Mouse (Mus musculus) hindbrain, embryonic 11.5 days (tissue): ENCODE measurements at regions not wholly inside any gene's neighbourhood (a gene's known extent, or its start where the extent isn't known, plus 50 kb on each side); places are given as distances from the start of the nearest gene placed in this dataset.
"Not testable (repeated sequence)": the region's sequence is repeated elsewhere in the genome, so short reads cannot be mapped to it uniquely, and the experiment has no call there.

Source experiments
- ATAC-seq: fragments of 200-750 bp; cut with Nextera tagmentation; 2 replicates; pipeline ENCODE4 v1.8.0; 2017; ENCODE audit warnings: mild to moderate bottlenecking, moderate TSS enrichment, moderate library complexity; ENCODE audit not compliant: low FRiP score
- DNase-seq: peaks from one replicate; pipeline ENCODE4 v3.0.0-alpha.2; 2015; ENCODE audit warnings: low spot score
- H3K27ac ChIP-seq: fragments of 300-500 bp; sonication (generic); 2 replicates; pipeline ENCODE4 v1.5.1; 2014; ENCODE audit warnings: mild to moderate bottlenecking, low read depth, low read length
- H3K27me3 ChIP-seq: fragments of 300-500 bp; sonication (generic); 2 replicates; pipeline ENCODE4 v1.6.1; 2014; ENCODE audit warnings: mild to moderate bottlenecking, low read length, moderate library complexity, mixed read lengths; ENCODE audit not compliant: control insufficient read depth, insufficient read depth
- H3K36me3 ChIP-seq: fragments of 300-500 bp; sonication (generic); 2 replicates; pipeline ENCODE4 v1.6.1; 2014; ENCODE audit warnings: mild to moderate bottlenecking, low read length, moderate library complexity, mixed read lengths; ENCODE audit not compliant: control insufficient read depth, insufficient read depth
- H3K4me1 ChIP-seq: fragments of 300-500 bp; sonication (generic); replicated peaks from 2 replicates; pipeline ENCODE4 v1.6.1; 2014; ENCODE audit warnings: low read length, mixed read lengths; ENCODE audit not compliant: control insufficient read depth, insufficient read depth
- H3K4me2 ChIP-seq: fragments of 300-500 bp; sonication (generic); replicated peaks from 2 replicates; pipeline ENCODE4 v1.6.1; 2014; ENCODE audit warnings: mild to moderate bottlenecking, low read depth, low read length
- H3K4me3 ChIP-seq: fragments of 300-500 bp; sonication (generic); 2 replicates; pipeline ENCODE4 v1.5.1; 2014; ENCODE audit warnings: low read depth, low read length
- H3K9ac ChIP-seq: fragments of 300-500 bp; sonication (generic); 2 replicates; pipeline ENCODE4 v1.6.1; 2014; ENCODE audit warnings: low read depth, low read length
- H3K9me3 ChIP-seq: fragments of 300-500 bp; sonication (generic); 2 replicates; pipeline ENCODE4 v1.6.1; 2016; ENCODE audit warnings: low read length; ENCODE audit not compliant: control insufficient read depth
- WGBS: fragments of 180-500 bp; shearing (Covaris S2); extraction: QIAGEN DNeasy Blood & Tissue Kit; methylation state at CpG from one replicate; pipeline ENCODE4 v1.1.7; 2014; 5-methylcytosine and 5-hydroxymethylcytosine counted together

- no peaks in the 10 kb centered on the region for H3K9me3 ChIP-seq
- DNase-seq: peak; percentile 28
- ATAC-seq: peak; percentile 60
These were observed 1420.2 kb upstream of the Gm7489 start for GRCm38 (mm10) chr15:52464226-52465138.

GRCm38 (mm10) chr15:52478124-52478523, 1406.6 kb upstream of the Gm7489 start:
- 86% methylated on average over 14 of the region's 20 CpGs for WGBS
- H3K9ac ChIP-seq, H3K4me2 ChIP-seq, H3K4me3 ChIP-seq, H3K27ac ChIP-seq, H3K9me3 ChIP-seq, DNase-seq, H3K27me3 ChIP-seq, H3K36me3 ChIP-seq, H3K4me1 ChIP-seq, ATAC-seq: not testable (repeated sequence)

More at GRCm38 (mm10) chr15:52464226-52465138, 1420.2 kb upstream of the Gm7489 start:
- Histone ChIP-seq H3K4me1 (no peaks in the 10 kb centered on the region), H3K9ac (no peak overlapping the region), H3K4me3 (no peak overlapping the region), H3K4me2 (no peak overlapping the region), H3K27me3 (no peaks in the 10 kb centered on the region), H3K27ac (0 out of 2 replicates have a peak overlapping the region, but pooled peaks have one; percentile 42), H3K36me3 (no peaks in the 10 kb centered on the region)
- 36% methylated on average over 8 of the region's 8 CpGs for WGBS

- no peaks in the 10 kb centered on the region for H3K27me3 ChIP-seq
- H3K4me2 ChIP-seq: no peak overlapping the region
- no peak overlapping the region for H3K27ac ChIP-seq
- no peaks in the 10 kb centered on the region for H3K9me3 ChIP-seq
- WGBS: 51% methylated on average over 3 of the region's 3 CpGs
- no peaks in the 10 kb centered on the region for H3K4me1 ChIP-seq
- H3K4me3 ChIP-seq: no peak overlapping the region
- no peaks in the 10 kb centered on the region for H3K36me3 ChIP-seq
- DNase-seq (no peak), ATAC-seq (no peak)
- H3K9ac ChIP-seq: no peak overlapping the region
These were observed 1403.9 kb upstream of the Gm7489 start for GRCm38 (mm10) chr15:52480834-52481233.

- DNase-seq: no peak
- H3K9me3 ChIP-seq: no peaks in the 10 kb centered on the region
- H3K27ac ChIP-seq: no peak overlapping the region
- H3K4me2 ChIP-seq: no peak overlapping the region
- H3K36me3 ChIP-seq: no peaks in the 10 kb centered on the region
- H3K4me1 ChIP-seq: no peaks in the 10 kb centered on the region
- 85% methylated on average over 5 of the region's 5 CpGs for WGBS
- H3K27me3 ChIP-seq: no peaks in the 10 kb centered on the region
- H3K4me3 ChIP-seq: no peak overlapping the region
- no peak overlapping the region for H3K9ac ChIP-seq
- no peak for ATAC-seq
These were observed 1401.0 kb upstream of the Gm7489 start for GRCm38 (mm10) chr15:52483598-52484165.

GRCm38 (mm10) chr15:52484276-52484675, 1400.4 kb upstream of the Gm7489 start:
- Histone ChIP-seq H3K4me2 (no peak overlapping the region), H3K36me3 (no peaks in the 10 kb centered on the region), H3K9ac (no peak overlapping the region), H3K4me3 (no peak overlapping the region), H3K4me1 (no peaks in the 10 kb centered on the region), H3K27ac (no peak overlapping the region), H3K9me3 (no peaks in the 10 kb centered on the region), H3K27me3 (no peaks in the 10 kb centered on the region)
- DNase-seq (no peak), ATAC-seq (no peak)
- 85% methylated on average over 5 of the region's 5 CpGs for WGBS

- H3K9me3 ChIP-seq: no peaks in the 10 kb centered on the region
- WGBS: 36% methylated on average over 9 of the region's 9 CpGs
- peak; percentile 80 for ATAC-seq
- no peaks in the 10 kb centered on the region for H3K27me3 ChIP-seq
- no peak overlapping the region for H3K4me3 ChIP-seq
- no peak overlapping the region for H3K9ac ChIP-seq
- no peak overlapping the region for H3K27ac ChIP-seq
- H3K4me1 ChIP-seq: no peaks in the 10 kb centered on the region
- peak; percentile 65 for DNase-seq
- H3K36me3 ChIP-seq: no peaks in the 10 kb centered on the region
- no peak overlapping the region for H3K4me2 ChIP-seq
These were observed 1379.4 kb upstream of the Gm7489 start for GRCm38 (mm10) chr15:52505278-52505831.

GRCm38 (mm10) chr15:52506930-52507329, 1377.8 kb upstream of the Gm7489 start:
- Histone ChIP-seq H3K9ac (no peak overlapping the region), H3K9me3 (no peaks in the 10 kb centered on the region), H3K36me3 (no peaks in the 10 kb centered on the region), H3K27ac (no peak overlapping the region), H3K27me3 (no peaks in the 10 kb centered on the region), H3K4me2 (no peak overlapping the region), H3K4me1 (no peaks in the 10 kb centered on the region), H3K4me3 (no peak overlapping the region)
- ATAC-seq (no peak), DNase-seq (peak; percentile 79)
- WGBS: 3% methylated on average over 7 of the region's 7 CpGs

GRCm38 (mm10) chr15:52508609-52509008, 1376.1 kb upstream of the Gm7489 start:
- Histone ChIP-seq H3K36me3 (no peaks in the 10 kb centered on the region), H3K4me2 (no peak overlapping the region), H3K9ac (no peak overlapping the region), H3K27ac (no peak overlapping the region), H3K4me3 (no peak overlapping the region), H3K9me3 (no peaks in the 10 kb centered on the region), H3K4me1 (no peaks in the 10 kb centered on the region), H3K27me3 (no peaks in the 10 kb centered on the region)
- DNase-seq (no peak), ATAC-seq (no peak; the same call in 1 of the 2 replicates)
- 67% methylated on average over 2 of the region's 2 CpGs for WGBS
